9 mouse cellular contexts compared by ENCODE assay signal in the genomic region with DNA sequence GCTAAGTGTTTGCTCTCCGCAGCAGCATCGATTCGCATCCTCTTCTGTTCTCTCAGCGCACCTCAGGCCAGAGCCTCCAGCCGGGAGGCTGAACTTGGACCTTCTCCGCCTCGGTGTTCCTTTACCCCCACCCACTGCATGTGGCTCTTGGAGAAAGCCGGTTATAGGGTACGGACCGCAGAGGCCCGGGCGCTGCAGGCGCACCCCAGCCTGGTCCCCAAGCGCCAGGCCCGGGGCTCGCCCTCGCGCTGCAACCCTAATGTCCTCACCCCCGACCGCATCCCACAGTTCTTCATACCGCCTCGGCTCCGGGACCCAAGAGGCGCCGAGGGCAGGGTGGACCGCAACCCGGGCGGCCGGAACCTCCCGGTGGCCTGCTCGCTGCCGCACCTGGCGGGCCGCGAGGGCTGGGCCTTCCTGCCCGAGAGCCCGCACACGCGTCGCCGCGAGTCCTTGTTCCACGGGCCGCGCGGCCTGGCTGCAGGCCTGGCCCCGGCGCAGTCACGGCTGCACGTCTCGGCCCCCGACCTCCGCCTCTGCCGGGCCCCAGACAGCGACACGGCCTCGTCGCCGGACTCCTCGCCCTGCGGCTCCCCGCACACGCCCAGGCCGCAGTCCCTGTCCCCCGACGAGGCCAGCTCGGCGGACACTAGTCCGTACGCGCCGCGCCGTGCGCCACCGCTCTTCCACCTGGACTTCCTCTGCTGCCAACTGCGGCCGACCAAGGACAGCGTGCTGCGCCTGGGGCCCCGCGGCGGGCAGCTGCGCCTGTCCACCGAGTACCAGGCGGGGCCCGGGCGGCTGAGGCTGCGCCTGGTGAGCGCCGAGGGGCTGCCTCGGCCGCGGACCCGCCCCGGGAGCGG. TPM values are rescaled to one million over a fixed set of nuclear protein-coding genes. Genes with fewer than 3 reads are reported as not detected.
DNase-seq lines count a peak whose midpoint lies in the region; ATAC-seq and TF ChIP-seq lines count a peak whose summit lies in the region.
"Had no signal": no experiment of that assay in that cellular context is flagged by ENCODE, and none has a peak within 500 bp of the region (broad histone marks: within the 10 kb centered on the region; RNA-seq: fewer than 3 reads in every experiment).

No protein-coding gene starts in this region.

- peak; percentile 62 for DNase-seq in Muller cell, postnatal 12 days (ENCODE audit: inconsistent ontology term)
- peak; percentile 81 for DNase-seq in adrenal gland, postnatal 14 days
- DNase-seq in heart, postnatal 0 days (ENCODE audit: low spot score), result peak; percentile 36
- peak; percentile 64 for DNase-seq in kidney, postnatal 14 days
- peak; percentile 70 for DNase-seq in midbrain, embryonic 10.5 days (ENCODE audit: low spot score)
- no peak for DNase-seq in spleen, adult 18-20 months

- TF ChIP-seq CTCF in heart, postnatal 0 days (IDR thresholded peaks at IDR 0.05; ENCODE audit: low read depth), result no peak

- TF ChIP-seq EP300 in heart, postnatal 0 days (IDR thresholded peaks at IDR 0.05; ENCODE audit: low read depth), result no peak

- H3K9ac ChIP-seq in embryonic facial prominence, embryonic 12.5 days, result peak overlapping the region; percentile 74
- peak overlapping the region; percentile 51 for H3K9ac ChIP-seq in heart, postnatal 0 days (replicated peaks; ENCODE audit: low read depth, low read length)
- peak overlapping the region; percentile 42 for H3K9ac ChIP-seq in stomach, embryonic 15.5 days

- no peaks in the 10 kb centered on the region for H3K9me3 ChIP-seq in embryonic facial prominence, embryonic 12.5 days
- no peaks in the 10 kb centered on the region; the same call in 1 of the 2 replicates for H3K9me3 ChIP-seq in heart, postnatal 0 days (replicated peaks; ENCODE audit: control insufficient read depth, low read length)
- peaks cover 4% of the 10 kb centered on the region; the same call in 1 of the 2 replicates for H3K9me3 ChIP-seq in midbrain, embryonic 10.5 days (replicated peaks)
- H3K9me3 ChIP-seq in stomach, embryonic 15.5 days, result no peaks in the 10 kb centered on the region

- peaks cover 51% of the 10 kb centered on the region for H3K27me3 ChIP-seq in embryonic facial prominence, embryonic 12.5 days
- peaks cover 31% of the 10 kb centered on the region for H3K27me3 ChIP-seq in heart, postnatal 0 days (ENCODE audit: control insufficient read depth, insufficient read depth, low read length)
- H3K27me3 ChIP-seq in midbrain, embryonic 10.5 days (ENCODE audit: low read depth, poor library complexity, severe bottlenecking), result peaks cover 56% of the 10 kb centered on the region
- H3K27me3 ChIP-seq in stomach, embryonic 15.5 days (replicated peaks), result no peaks in the 10 kb centered on the region

- H3K27ac ChIP-seq in embryonic facial prominence, embryonic 12.5 days, result no peak overlapping the region
- no peak overlapping the region for H3K27ac ChIP-seq in heart, postnatal 0 days (ENCODE audit: low read depth)
- peak overlapping the region; percentile 86 for H3K27ac ChIP-seq in midbrain, embryonic 10.5 days (replicated peaks)
- no peak overlapping the region for H3K27ac ChIP-seq in stomach, embryonic 15.5 days

- H3K4me1 ChIP-seq in embryonic facial prominence, embryonic 12.5 days, result no peaks in the 10 kb centered on the region
- H3K4me1 ChIP-seq in heart, postnatal 0 days (ENCODE audit: control insufficient read depth, insufficient read depth), result 0 out of 2 replicates have a peak, but pooled peaks cover 8% of the 10 kb centered on the region
- peaks cover 23% of the 10 kb centered on the region for H3K4me1 ChIP-seq in midbrain, embryonic 10.5 days
- 0 out of 2 replicates have a peak, but pooled peaks cover 6% of the 10 kb centered on the region for H3K4me1 ChIP-seq in stomach, embryonic 15.5 days

- peak overlapping the region; percentile 87 for H3K4me2 ChIP-seq in embryonic facial prominence, embryonic 12.5 days (replicated peaks)
- peak overlapping the region; percentile 79 for H3K4me2 ChIP-seq in heart, postnatal 0 days (ENCODE audit: low read depth, low read length)
- H3K4me2 ChIP-seq in stomach, embryonic 15.5 days, result peak overlapping the region; percentile 88

- 5% methylated on average over 95 of the region's 97 CpGs for WGBS in embryonic facial prominence, embryonic 12.5 days
- WGBS in heart, postnatal 0 days, result 6% methylated on average over 97 of the region's 97 CpGs
- WGBS in midbrain, embryonic 10.5 days, result 5% methylated on average over 95 of the region's 97 CpGs
- WGBS in stomach, embryonic 15.5 days, result 7% methylated on average over 94 of the region's 97 CpGs

- ATAC-seq in embryonic facial prominence, embryonic 12.5 days (ENCODE audit: insufficient number of reproducible peaks, insufficient read depth, low FRiP score, low TSS enrichment), result peak; percentile 42
- peak; percentile 70 for ATAC-seq in heart, postnatal 0 days (ENCODE audit: insufficient read depth, low read depth)
- ATAC-seq in stomach, embryonic 15.5 days (ENCODE audit: insufficient read depth, low FRiP score, low read depth), result 0 out of 2 replicates have a peak, but pooled peaks have one; percentile 12

- peak overlapping the region; percentile 55 for H3K4me3 ChIP-seq in embryonic facial prominence, embryonic 12.5 days
- peak overlapping the region; percentile 52 for H3K4me3 ChIP-seq in heart, postnatal 0 days (ENCODE audit: low read depth, low read length)
- peak overlapping the region; percentile 69 for H3K4me3 ChIP-seq in midbrain, embryonic 10.5 days
- H3K4me3 ChIP-seq in stomach, embryonic 15.5 days (replicated peaks), result peak overlapping the region; percentile 51

- no peaks in the 10 kb centered on the region for H3K36me3 ChIP-seq in embryonic facial prominence, embryonic 12.5 days
- H3K36me3 ChIP-seq in heart, postnatal 0 days (replicated peaks; ENCODE audit: control insufficient read depth, insufficient read depth, low read length), result no peaks in the 10 kb centered on the region
- H3K36me3 ChIP-seq in midbrain, embryonic 10.5 days, result no peaks in the 10 kb centered on the region
- no peaks in the 10 kb centered on the region for H3K36me3 ChIP-seq in stomach, embryonic 15.5 days

RNA-seq across cellular contexts. Expression of a gene that starts 1.3 kb away (rescaled TPM):
- total RNA-seq in adrenal gland, postnatal 14 days (2021), result 0.41 and 0.56 TPM in 2 replicates
- polyA plus RNA-seq in embryonic facial prominence, embryonic 12.5 days (2016; fragmentation: Nextera tagmentation; extraction: Ambion mirVana), result 2.8 and 3.6 TPM in 2 replicates
- not detected in 2 replicates for total RNA-seq in heart, postnatal 0 days (2014; rRNA removed; ENCODE audit: low replicate concordance)
- 0.15 and 0.30 TPM in 2 replicates for polyA plus RNA-seq in heart, postnatal 0 days (2015; fragmentation: Nextera tagmentation; extraction: Ambion mirVana)
- polyA plus RNA-seq in midbrain, embryonic 10.5 days (2016; fragmentation: Nextera tagmentation; extraction: Ambion mirVana), result 0.23 and 0.68 TPM in 2 replicates
- polyA plus RNA-seq in stomach, embryonic 15.5 days (2015; fragmentation: Nextera tagmentation; extraction: Ambion mirVana), result 1.4 and 2.0 TPM in 2 replicates
- total RNA-seq: neutrophil, adult 5-6 weeks had no signal

RNA-seq across cellular contexts. Expression of a gene that starts 9.1 kb away (rescaled TPM):
- 21.3 and 26.3 TPM in 2 replicates for total RNA-seq in adrenal gland, postnatal 14 days (2021)
- 0.72 and 0.88 TPM in 2 replicates for polyA plus RNA-seq in embryonic facial prominence, embryonic 12.5 days (2016; fragmentation: Nextera tagmentation; extraction: Ambion mirVana)
- 37.2 and 55.0 TPM in 2 replicates for total RNA-seq in heart, postnatal 0 days (2014; rRNA removed; ENCODE audit: low replicate concordance)
- polyA plus RNA-seq in heart, postnatal 0 days (2015; fragmentation: Nextera tagmentation; extraction: Ambion mirVana), result 13.5 and 17.1 TPM in 2 replicates
- polyA plus RNA-seq in midbrain, embryonic 10.5 days (2016; fragmentation: Nextera tagmentation; extraction: Ambion mirVana), result 0.14 TPM in 1 of 2 replicates, not detected in the other
- polyA plus RNA-seq in stomach, embryonic 15.5 days (2015; fragmentation: Nextera tagmentation; extraction: Ambion mirVana), result 7.0 and 7.6 TPM in 2 replicates

RNA-seq across cellular contexts. Expression of a gene that starts 21.6 kb away (rescaled TPM):
- not detected in 2 replicates for total RNA-seq in adrenal gland, postnatal 14 days (2021)
- polyA plus RNA-seq in embryonic facial prominence, embryonic 12.5 days (2016; fragmentation: Nextera tagmentation; extraction: Ambion mirVana), result not detected in 2 replicates
- not detected in 2 replicates for total RNA-seq in heart, postnatal 0 days (2014; rRNA removed; ENCODE audit: low replicate concordance)
- polyA plus RNA-seq in heart, postnatal 0 days (2015; fragmentation: Nextera tagmentation; extraction: Ambion mirVana), result 0.10 TPM in 1 of 2 replicates, not detected in the other
- not detected in 2 replicates for polyA plus RNA-seq in midbrain, embryonic 10.5 days (2016; fragmentation: Nextera tagmentation; extraction: Ambion mirVana)
- 5.2 and 10.4 TPM in 2 replicates for polyA plus RNA-seq in stomach, embryonic 15.5 days (2015; fragmentation: Nextera tagmentation; extraction: Ambion mirVana)
- total RNA-seq: neutrophil, adult 5-6 weeks had no signal

RNA-seq across cellular contexts. Expression of a gene that starts 34.8 kb away (rescaled TPM):
- total RNA-seq in adrenal gland, postnatal 14 days (2021), result 0.44 and 0.83 TPM in 2 replicates
- polyA plus RNA-seq in embryonic facial prominence, embryonic 12.5 days (2016; fragmentation: Nextera tagmentation; extraction: Ambion mirVana), result 0.06 and 0.12 TPM in 2 replicates
- not detected in 2 replicates for total RNA-seq in heart, postnatal 0 days (2014; rRNA removed; ENCODE audit: low replicate concordance)
- 0.19 and 0.25 TPM in 2 replicates for polyA plus RNA-seq in heart, postnatal 0 days (2015; fragmentation: Nextera tagmentation; extraction: Ambion mirVana)
- 0.71 and 0.72 TPM in 2 replicates for polyA plus RNA-seq in midbrain, embryonic 10.5 days (2016; fragmentation: Nextera tagmentation; extraction: Ambion mirVana)
- 0.49 and 0.51 TPM in 2 replicates for polyA plus RNA-seq in stomach, embryonic 15.5 days (2015; fragmentation: Nextera tagmentation; extraction: Ambion mirVana)
- total RNA-seq: neutrophil, adult 5-6 weeks had no signal

RNA-seq across cellular contexts. Expression of a gene that starts 49.6 kb away (rescaled TPM):
- 10.7 and 10.9 TPM in 2 replicates for total RNA-seq in adrenal gland, postnatal 14 days (2021)
- 11.8 and 13.9 TPM in 2 replicates for polyA plus RNA-seq in embryonic facial prominence, embryonic 12.5 days (2016; fragmentation: Nextera tagmentation; extraction: Ambion mirVana)
- total RNA-seq in heart, postnatal 0 days (2014; rRNA removed; ENCODE audit: low replicate concordance), result 0.34 and 6.5 TPM in 2 replicates
- 7.5 and 7.7 TPM in 2 replicates for polyA plus RNA-seq in heart, postnatal 0 days (2015; fragmentation: Nextera tagmentation; extraction: Ambion mirVana)
- polyA plus RNA-seq in midbrain, embryonic 10.5 days (2016; fragmentation: Nextera tagmentation; extraction: Ambion mirVana), result 45.2 and 53.8 TPM in 2 replicates
- polyA plus RNA-seq in stomach, embryonic 15.5 days (2015; fragmentation: Nextera tagmentation; extraction: Ambion mirVana), result 9.4 and 10.6 TPM in 2 replicates

Comparison
In these comparisons a context has a peak if more than half of its experiments do, and no peak if none do; other contexts are left out.
1. DNase-seq: peak in Muller cell, postnatal 12 days (single experiment), adrenal gland, postnatal 14 days (single experiment), heart, postnatal 0 days (single experiment), kidney, postnatal 14 days (single experiment) and midbrain, embryonic 10.5 days (single experiment); none in spleen, adult 18-20 months (0 of 2).
2. ATAC-seq: peak in every context shown above with its lines; median percentile 70 in heart, postnatal 0 days; 42 in embryonic facial prominence, embryonic 12.5 days; 12 in stomach, embryonic 15.5 days.
3. Peak in every context shown above with its lines, with median percentiles within 50 percentile points of each other: H3K4me2 ChIP-seq, H3K4me3 ChIP-seq and H3K9ac ChIP-seq.